Mouse (Mus musculus): ENCODE measurements around the gene Zfp688. TPM values are rescaled to one million over a fixed set of nuclear protein-coding genes. Genes with fewer than 3 reads are reported as not detected.
A peak's percentile ranks its signal among the peaks of the same experiment; 100 is the strongest.
"Not testable (repeated sequence)": the region's sequence is repeated elsewhere in the genome, so short reads cannot be mapped to it uniquely, and the experiment has no call there.

The Zfp688 gene
- 26.8 and 28.0 TPM in 2 replicates for polyA plus RNA-seq (2015; fragmentation: Nextera tagmentation; extraction: Ambion mirVana)

DNA sequence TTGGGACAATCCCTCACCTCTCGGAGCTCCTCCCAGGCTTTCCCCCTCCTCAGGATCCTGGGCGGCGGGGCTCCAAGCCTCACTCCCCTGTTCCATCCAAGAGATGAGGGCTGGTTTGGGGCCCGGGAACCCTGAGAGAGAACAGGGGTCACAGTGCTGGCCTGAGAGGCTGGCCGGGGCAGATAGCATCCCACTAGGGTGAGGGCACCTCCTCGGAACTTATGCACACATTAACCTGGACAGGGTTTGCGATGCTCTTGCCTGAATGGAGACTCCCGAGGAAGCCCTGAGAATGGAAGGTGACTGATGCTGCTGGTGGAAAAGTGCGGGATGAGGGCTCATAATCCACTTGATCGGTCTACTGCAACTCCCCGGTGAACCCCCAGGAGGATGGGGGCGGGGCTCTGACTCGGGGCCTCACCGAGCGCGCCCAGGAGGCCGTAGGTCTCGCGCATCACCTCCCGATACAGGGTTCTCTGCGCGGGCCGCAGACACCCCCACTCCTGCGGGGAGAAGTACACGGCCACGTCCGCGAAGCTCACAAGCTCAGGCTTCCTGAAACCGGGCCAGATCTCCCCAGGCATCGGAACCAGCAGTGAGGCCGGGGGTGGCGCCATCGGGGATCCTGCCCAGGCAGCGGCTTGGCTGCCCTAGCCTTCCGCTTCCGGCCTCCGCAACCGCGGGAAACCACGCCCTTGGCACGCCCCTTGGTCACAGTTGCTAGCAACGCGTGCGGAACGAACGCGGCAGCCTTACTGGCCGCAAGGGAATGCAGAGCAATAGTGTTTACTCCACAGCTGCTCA, at the start of gene Zfp688:
TSS of gene Zfp688 (minus strand) at position 681 of the 804 bp plus-strand sequence.
- H3K27ac ChIP-seq (replicated peaks) = peak within 1 kb of the TSS; percentile 84
- H3K4me3 ChIP-seq = peak within 1 kb of the TSS; percentile 78
- WGBS = under 1% methylated on average over 48 of the region's 48 CpGs
- peak within 1 kb of the TSS; percentile 92 for H3K9ac ChIP-seq
- H3K4me2 ChIP-seq = peak within 1 kb of the TSS; percentile 92
- peak; percentile 96 for ATAC-seq (ENCODE audit: low FRiP score, low read depth)
- H3K4me1 ChIP-seq (replicated peaks) = peaks cover 18% of the 10 kb centered on the region
- peaks cover 6% of the 10 kb centered on the region for H3K27me3 ChIP-seq
- H3K36me3 ChIP-seq = peaks cover 7% of the 10 kb centered on the region; the same call in 1 of the 2 replicates
- H3K9me3 ChIP-seq = no peaks in the 10 kb centered on the region

DNA sequence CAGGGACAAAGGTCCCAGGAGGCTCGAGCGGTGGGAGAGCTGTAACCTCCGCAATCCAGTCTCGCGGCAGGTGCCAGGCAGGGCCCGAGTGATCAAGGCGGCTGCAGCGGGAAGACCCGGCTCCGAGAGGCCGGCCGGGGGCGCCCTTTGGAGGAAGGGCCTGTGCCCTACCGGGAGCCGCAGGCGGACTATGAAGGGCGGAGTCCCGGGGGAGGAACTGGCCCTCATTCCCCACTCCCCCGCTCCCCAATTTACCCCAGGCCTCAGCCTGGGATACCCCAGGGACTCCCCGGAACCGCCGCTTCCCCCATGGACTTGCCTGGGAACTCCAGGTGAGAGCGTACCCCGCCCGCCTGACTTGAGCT, 49.8 kb upstream of the Zfp688 start:
- H3K9me3 ChIP-seq = no peaks in the 10 kb centered on the region
- no peaks in the 10 kb centered on the region for H3K27me3 ChIP-seq
- under 1% methylated on average over 25 of the region's 25 CpGs for WGBS
- H3K9ac ChIP-seq = peak overlapping the region; percentile 97
- peak; percentile 10 for ATAC-seq (ENCODE audit: low FRiP score, low read depth)
- peaks cover 34% of the 10 kb centered on the region for H3K4me1 ChIP-seq (replicated peaks)
- H3K4me2 ChIP-seq = peak overlapping the region; percentile 81
- H3K36me3 ChIP-seq = peaks cover 33% of the 10 kb centered on the region
- peak overlapping the region; percentile 99 for H3K27ac ChIP-seq (replicated peaks)
- peak overlapping the region; percentile 89 for H3K4me3 ChIP-seq

DNA sequence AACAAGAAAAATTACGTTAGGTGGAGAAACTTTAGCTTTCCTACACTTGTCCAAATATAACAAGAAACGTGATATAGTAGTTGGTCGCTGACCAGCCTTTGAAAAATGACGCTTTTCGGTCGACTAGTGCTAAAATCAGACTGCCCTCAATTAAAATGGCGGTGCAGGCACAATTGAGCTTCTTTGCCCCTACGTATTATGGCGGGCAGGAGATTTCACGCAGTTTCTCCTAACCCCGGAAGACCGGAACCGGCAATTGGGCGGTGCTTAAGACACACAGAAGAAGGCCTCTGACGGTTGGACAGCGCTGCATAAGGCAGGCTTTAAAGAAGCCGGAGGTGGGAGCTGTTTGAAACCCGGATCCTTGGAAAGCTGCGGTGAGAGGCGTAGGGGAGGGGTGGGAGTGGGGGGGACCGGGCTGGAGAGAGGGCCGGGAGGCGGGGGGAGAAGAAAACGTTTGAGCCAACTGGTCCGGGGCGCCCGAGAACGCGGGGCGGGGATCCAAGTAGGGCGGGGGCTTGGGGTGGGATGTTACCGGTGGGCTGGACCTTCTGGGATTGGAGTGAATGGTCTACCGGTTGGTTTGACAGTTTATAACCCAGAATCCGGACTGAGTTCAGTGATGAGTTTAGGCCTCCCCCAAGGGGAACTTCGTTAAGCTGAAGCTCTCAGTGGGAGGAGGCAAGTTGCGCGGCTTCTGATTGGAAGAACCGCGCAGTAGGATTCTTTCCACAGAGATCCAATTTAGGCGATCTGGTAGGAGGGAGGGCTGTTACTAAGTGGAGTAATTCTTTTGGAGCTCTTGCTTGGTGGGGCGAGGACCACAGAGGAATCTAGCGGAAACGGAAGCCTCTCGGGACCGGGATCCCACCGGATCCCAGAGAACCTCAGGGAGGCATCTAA, 49.1 kb upstream of the Zfp688 start:
- WGBS = under 1% methylated on average over 46 of the region's 46 CpGs
- peak; percentile 95 for ATAC-seq (ENCODE audit: low FRiP score, low read depth)
- Histone ChIP-seq H3K27ac (replicated peaks) (peak overlapping the region; percentile 99), H3K9ac (peak overlapping the region; percentile 97), H3K9me3 (no peaks in the 10 kb centered on the region), H3K4me1 (replicated peaks) (peaks cover 31% of the 10 kb centered on the region), H3K27me3 (no peaks in the 10 kb centered on the region), H3K36me3 (peaks cover 30% of the 10 kb centered on the region), H3K4me2 (peak overlapping the region; percentile 81), H3K4me3 (peak overlapping the region; percentile 89)

DNA sequence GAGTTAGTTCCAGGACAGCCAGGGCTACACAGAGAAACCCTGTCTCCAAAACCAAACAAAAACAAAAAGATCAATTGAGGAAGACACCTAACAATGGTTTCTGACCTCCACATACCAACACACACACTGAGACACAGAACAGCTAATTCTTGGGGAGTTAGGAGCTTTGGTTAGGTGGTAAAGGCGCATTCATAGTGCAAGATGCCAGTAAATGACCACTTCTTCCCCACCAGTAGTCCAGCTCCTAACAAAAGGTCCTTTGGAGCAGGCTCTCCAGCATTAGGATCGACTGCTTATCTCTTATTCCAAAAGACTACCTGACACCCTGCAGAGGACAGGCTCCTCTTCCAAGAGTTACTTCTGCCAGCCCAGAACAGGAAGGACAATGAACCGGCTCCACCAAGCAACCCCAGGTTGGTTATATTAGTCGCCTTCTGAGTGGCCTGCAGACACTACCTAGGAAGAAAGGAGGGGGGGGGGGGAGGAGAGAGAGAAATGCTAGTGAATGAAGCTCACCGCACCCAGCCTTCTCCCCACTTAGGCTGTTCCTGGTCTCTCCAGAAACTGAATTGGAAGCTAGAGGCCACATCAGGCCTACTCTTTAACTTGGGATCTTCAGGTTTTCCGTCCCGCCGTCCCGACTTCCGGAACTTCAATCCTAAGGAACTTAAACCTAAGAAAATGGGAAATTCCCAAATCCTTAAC, 48.3 kb upstream of the Zfp688 start:
- H3K4me2 ChIP-seq = peak overlapping the region; percentile 81
- H3K27me3 ChIP-seq = no peaks in the 10 kb centered on the region
- peaks cover 22% of the 10 kb centered on the region for H3K36me3 ChIP-seq
- 9% methylated on average over 10 of the region's 10 CpGs for WGBS
- H3K4me3 ChIP-seq = peak overlapping the region; percentile 89
- peak overlapping the region; percentile 54 for H3K9ac ChIP-seq
- no peaks in the 10 kb centered on the region for H3K9me3 ChIP-seq
- peaks cover 31% of the 10 kb centered on the region for H3K4me1 ChIP-seq (replicated peaks)
- no peak for ATAC-seq (ENCODE audit: low FRiP score, low read depth)
- H3K27ac ChIP-seq (replicated peaks) = peak overlapping the region; percentile 99

DNA sequence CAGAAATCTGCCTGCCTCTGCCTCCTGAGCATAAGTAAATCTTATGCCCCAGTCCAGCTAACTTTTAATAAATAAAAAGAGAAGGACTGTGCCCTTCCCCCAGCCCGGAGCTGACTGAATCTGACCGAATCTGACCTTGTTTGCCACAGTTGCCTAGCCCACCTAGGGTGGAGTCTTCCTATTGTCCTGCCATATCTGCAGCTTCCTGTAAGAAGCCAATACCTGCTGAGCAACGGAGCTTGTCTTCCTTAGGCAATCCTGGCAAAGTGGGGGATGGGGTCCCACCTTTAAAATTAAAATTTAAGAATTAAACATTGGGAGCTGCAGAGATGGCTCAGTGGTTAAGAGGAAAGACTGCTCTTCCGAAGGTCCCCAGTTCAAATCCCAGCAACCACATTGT, 44.7 kb upstream of the Zfp688 start:
- no peak overlapping the region for H3K27ac ChIP-seq (replicated peaks)
- no peak overlapping the region for H3K4me2 ChIP-seq
- no peaks in the 10 kb centered on the region for H3K9me3 ChIP-seq
- H3K36me3 ChIP-seq = 0 out of 2 replicates have a peak, but pooled peaks cover 5% of the 10 kb centered on the region
- H3K4me3 ChIP-seq = no peak overlapping the region
- H3K9ac ChIP-seq = no peak overlapping the region
- 92% methylated on average over 4 of the region's 4 CpGs for WGBS
- H3K4me1 ChIP-seq (replicated peaks) = peaks cover 12% of the 10 kb centered on the region
- no peak for ATAC-seq (ENCODE audit: low FRiP score, low read depth)
- H3K27me3 ChIP-seq = no peaks in the 10 kb centered on the region

DNA sequence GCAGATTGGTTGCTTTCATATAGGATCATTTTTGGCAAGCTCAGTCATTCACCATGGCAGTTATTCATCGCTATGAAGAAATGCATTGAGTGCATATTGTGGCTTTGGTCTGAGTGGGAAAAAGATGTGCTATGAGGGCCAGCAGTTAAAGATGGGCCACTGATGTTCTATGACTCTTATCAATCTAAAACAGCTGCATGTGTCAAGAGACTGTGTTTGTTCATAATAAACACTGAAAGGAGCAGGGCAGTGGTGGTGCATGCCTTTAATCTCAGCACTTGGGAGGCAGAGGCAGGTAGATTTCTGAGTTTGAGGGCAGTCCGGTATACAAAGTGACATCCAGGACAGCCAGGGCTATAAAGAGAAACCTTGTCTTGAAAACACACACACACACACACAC, 43.8 kb upstream of the Zfp688 start:
- not testable (repeated sequence) for ATAC-seq (ENCODE audit: low FRiP score, low read depth); H3K36me3 ChIP-seq; H3K9ac ChIP-seq; H3K4me3 ChIP-seq; H3K4me2 ChIP-seq; H3K27me3 ChIP-seq; H3K27ac ChIP-seq (replicated peaks); H3K9me3 ChIP-seq
- H3K4me1 ChIP-seq (replicated peaks) = peaks cover 12% of the 10 kb centered on the region
- 97% methylated on average over 2 of the region's 2 CpGs for WGBS

DNA sequence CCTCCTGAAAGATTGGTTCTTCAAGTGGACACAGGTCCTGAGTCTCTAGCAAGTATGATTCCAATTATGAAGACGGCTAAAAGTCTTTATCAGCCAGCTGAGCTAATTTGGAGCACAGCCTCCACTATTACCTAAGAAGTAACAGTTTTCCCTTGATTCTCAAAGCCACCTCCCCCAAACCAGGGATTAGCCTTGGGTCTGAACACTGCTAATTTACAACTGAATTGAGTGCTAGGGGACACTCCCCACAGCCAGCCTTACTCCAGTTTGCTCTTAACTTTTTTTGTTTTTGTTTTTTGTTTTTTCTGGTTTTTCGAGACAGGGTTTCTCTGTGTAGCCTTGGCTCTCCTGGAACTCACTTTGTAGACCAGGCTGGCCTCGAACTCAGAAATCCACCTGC, 43.3 kb upstream of the Zfp688 start:
- no peaks in the 10 kb centered on the region for H3K27me3 ChIP-seq
- H3K4me3 ChIP-seq = no peak overlapping the region
- no peak overlapping the region for H3K4me2 ChIP-seq
- 96% methylated on average over 3 of the region's 3 CpGs for WGBS
- no peak overlapping the region for H3K9ac ChIP-seq
- peaks cover 6% of the 10 kb centered on the region; the same call in 1 of the 2 replicates for H3K36me3 ChIP-seq
- no peak for ATAC-seq (ENCODE audit: low FRiP score, low read depth)
- H3K4me1 ChIP-seq (replicated peaks) = peaks cover 12% of the 10 kb centered on the region
- H3K27ac ChIP-seq (replicated peaks) = no peak overlapping the region
- H3K9me3 ChIP-seq = no peaks in the 10 kb centered on the region

DNA sequence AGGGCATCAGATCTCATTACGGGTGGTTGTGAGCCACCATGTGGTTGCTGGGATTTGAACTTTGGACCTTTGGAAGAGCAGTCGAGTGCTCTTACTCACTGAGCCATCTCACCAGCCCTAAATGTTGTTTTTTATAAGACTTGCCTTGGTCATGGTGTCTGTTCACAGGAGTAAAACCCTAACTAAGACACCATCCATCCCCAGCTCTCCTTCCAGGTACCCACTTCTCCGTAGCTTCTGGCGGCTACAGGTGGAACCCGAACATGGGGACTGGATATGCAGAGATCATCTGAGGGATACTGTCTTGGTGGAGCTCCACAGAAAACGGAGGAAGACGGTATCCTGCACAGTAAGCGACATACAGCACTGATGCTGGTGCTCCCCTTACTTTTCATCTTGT, 37.4 kb upstream of the Zfp688 start, which contains the start of gene Prr14:
TSS of gene Prr14 (plus strand) at position 301 of the 400 bp plus-strand sequence.
- not testable (repeated sequence) for H3K27ac ChIP-seq (replicated peaks); H3K4me2 ChIP-seq; H3K9ac ChIP-seq; H3K4me1 ChIP-seq (replicated peaks); H3K4me3 ChIP-seq; H3K9me3 ChIP-seq; ATAC-seq (ENCODE audit: low FRiP score, low read depth); H3K27me3 ChIP-seq
- peaks cover 31% of the 10 kb centered on the region for H3K36me3 ChIP-seq
- WGBS = 94% methylated on average over 8 of the region's 8 CpGs

DNA sequence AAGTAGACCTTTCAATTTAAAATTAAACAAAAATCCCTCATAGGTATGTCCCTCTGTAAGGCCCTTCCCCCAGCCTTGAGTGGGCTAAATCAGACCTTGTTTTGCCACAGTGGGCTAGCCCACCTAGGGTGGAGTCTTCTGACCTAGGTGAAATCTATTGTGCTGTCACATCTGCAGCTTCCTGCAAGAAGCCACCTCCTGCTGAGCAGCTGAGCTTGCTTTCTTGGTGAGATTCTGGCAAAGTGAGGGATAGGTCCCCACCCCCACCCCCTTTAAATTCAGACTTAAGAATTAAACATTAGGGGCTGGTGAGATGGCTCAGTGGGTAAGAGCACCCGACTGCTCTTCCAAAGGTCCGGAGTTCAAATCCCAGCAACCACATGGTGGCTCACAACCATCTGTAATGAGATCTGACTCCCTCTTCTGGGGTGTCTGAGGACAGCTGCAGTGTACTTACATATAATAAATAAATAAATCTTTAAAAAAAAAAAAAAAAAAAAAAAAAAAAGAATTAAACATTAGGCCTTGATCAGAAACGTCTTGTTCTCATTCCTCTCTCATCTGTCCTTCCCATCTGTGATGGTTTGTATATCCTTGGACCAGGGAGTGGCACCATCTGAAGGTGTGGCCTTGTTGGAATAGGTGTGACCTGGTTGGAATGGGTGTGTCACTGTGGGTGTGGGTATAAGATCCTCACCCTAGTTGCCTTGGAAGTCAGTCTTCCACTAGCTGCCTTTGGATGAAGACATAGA, 36.7 kb upstream of the Zfp688 start:
- not testable (repeated sequence) for H3K4me2 ChIP-seq; H3K27ac ChIP-seq (replicated peaks); H3K9ac ChIP-seq; ATAC-seq (ENCODE audit: low FRiP score, low read depth); H3K27me3 ChIP-seq; H3K9me3 ChIP-seq; H3K4me3 ChIP-seq; H3K4me1 ChIP-seq (replicated peaks)
- 92% methylated on average over 3 of the region's 3 CpGs for WGBS
- H3K36me3 ChIP-seq = peaks cover 31% of the 10 kb centered on the region

DNA sequence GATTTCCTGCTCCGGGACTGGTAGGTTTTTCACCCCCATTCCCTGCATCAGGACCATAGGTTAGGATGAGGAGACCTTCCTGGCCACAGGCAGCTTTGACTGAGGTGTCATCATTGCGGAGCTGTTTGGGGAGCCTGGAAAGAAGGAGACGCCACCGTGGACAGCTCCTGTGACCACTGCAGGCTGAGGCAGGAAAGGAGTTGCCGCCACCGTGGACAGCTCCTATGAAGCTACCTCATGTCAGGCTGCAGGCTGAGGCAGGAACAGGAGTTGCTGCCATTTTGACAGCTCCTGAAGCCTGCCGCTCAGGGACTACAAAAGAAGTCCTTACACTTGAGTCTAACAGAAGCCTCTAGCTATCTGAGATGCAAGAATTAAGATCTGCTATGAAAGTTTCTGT, 33.0 kb upstream of the Zfp688 start:
- 94% methylated on average over 7 of the region's 7 CpGs for WGBS
- Histone ChIP-seq H3K9me3 (no peaks in the 10 kb centered on the region), H3K27ac (replicated peaks) (no peak overlapping the region), H3K27me3 (no peaks in the 10 kb centered on the region), H3K4me3 (no peak overlapping the region), H3K4me1 (replicated peaks) (peaks cover 33% of the 10 kb centered on the region), H3K9ac (no peak overlapping the region), H3K36me3 (peaks cover 28% of the 10 kb centered on the region), H3K4me2 (no peak overlapping the region)
- no peak for ATAC-seq (ENCODE audit: low FRiP score, low read depth)

DNA sequence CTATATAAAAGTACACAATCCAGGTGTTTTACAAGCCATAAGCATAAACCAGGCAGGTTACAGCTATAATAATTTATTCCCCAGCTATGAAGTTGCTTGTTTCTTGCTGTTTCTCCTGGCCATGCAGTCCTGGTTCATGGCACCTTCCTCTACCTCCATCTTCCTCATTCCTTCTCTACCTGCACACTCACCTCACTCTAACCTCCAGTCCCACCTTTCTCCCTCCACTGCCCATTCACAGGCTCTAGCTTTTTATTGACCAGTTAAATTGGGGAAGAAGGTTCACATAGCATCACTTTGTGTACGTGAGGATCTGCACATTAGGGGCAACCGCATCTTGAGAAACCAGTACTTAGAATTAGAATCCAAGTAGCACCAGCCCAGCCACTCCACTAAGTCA, 31.2 kb upstream of the Zfp688 start:
- H3K4me1 ChIP-seq (replicated peaks) = peaks cover 38% of the 10 kb centered on the region
- 95% methylated on average over 2 of the region's 2 CpGs for WGBS
- no peak overlapping the region for H3K9ac ChIP-seq

More for the DNA sequence above, 31.2 kb upstream of the Zfp688 start:
- H3K36me3 ChIP-seq = peaks cover 23% of the 10 kb centered on the region
- H3K27ac ChIP-seq (replicated peaks) = no peak overlapping the region
- no peak overlapping the region for H3K4me3 ChIP-seq
- H3K4me2 ChIP-seq = no peak overlapping the region
- ATAC-seq (ENCODE audit: low FRiP score, low read depth) = no peak
- no peaks in the 10 kb centered on the region for H3K9me3 ChIP-seq
- H3K27me3 ChIP-seq = no peaks in the 10 kb centered on the region
